Mouse (Mus musculus): Measurements from ENCODE around the gene 2900026A02Rik. TPM values are rescaled to one million over a fixed set of nuclear protein-coding genes. Genes with fewer than 3 reads are reported as not detected.

Gene 2900026A02Rik
- polyA plus RNA-seq, 1 experiment from 2014 or later = 11.9 TPM

GRCm38 (mm10) chr5:113100422-113100821 is 120.6 kb downstream of the 2900026A02Rik start:
- Histone ChIP-seq H3K9ac (no peak overlapping the region), H3K4me1 (peaks cover 12% of the 10 kb centered on the region; the same call in 1 of the 2 replicates), H3K27me3 (no peaks in the 10 kb centered on the region), H3K4me2 (no peak overlapping the region), H3K36me3 (0 out of 2 replicates have a peak, but pooled peaks cover 10% of the 10 kb centered on the region), H3K27ac (no peak overlapping the region), H3K9me3 (no peaks in the 10 kb centered on the region), H3K4me3 (no peak overlapping the region)
- 64% methylated on average over 11 of the region's 11 CpGs for WGBS
- ATAC-seq (ENCODE audit: borderline replicate concordance, extremely low read depth, low FRiP score, low TSS enrichment) = no peak

- ATAC-seq (ENCODE audit: borderline replicate concordance, extremely low read depth, low FRiP score, low TSS enrichment) = no peak
- no peak overlapping the region for H3K4me2 ChIP-seq
Measured at GRCm38 (mm10) chr5:113099546-113099945, 121.5 kb downstream of the 2900026A02Rik start.

GRCm38 (mm10) chr5:113097551-113097950 is 123.5 kb downstream of the 2900026A02Rik start:
- 86% methylated on average over 17 of the region's 17 CpGs for WGBS
- ATAC-seq (ENCODE audit: borderline replicate concordance, extremely low read depth, low FRiP score, low TSS enrichment) = no peak
- H3K9me3 ChIP-seq = no peaks in the 10 kb centered on the region
- H3K27ac ChIP-seq = no peak overlapping the region
- H3K27me3 ChIP-seq = no peaks in the 10 kb centered on the region
- no peak overlapping the region for H3K4me2 ChIP-seq
- peaks cover 10% of the 10 kb centered on the region; the same call in 1 of the 2 replicates for H3K36me3 ChIP-seq
- H3K4me1 ChIP-seq = peaks cover 12% of the 10 kb centered on the region; the same call in 1 of the 2 replicates
- no peak overlapping the region for H3K4me3 ChIP-seq
- no peak overlapping the region for H3K9ac ChIP-seq

More at GRCm38 (mm10) chr5:113099546-113099945, 121.5 kb downstream of the 2900026A02Rik start:
- 8% methylated on average over 1 of the region's 1 CpGs for WGBS
- H3K27me3 ChIP-seq = no peaks in the 10 kb centered on the region
- no peak overlapping the region for H3K4me3 ChIP-seq
- H3K27ac ChIP-seq = no peak overlapping the region
- no peak overlapping the region for H3K9ac ChIP-seq
- peaks cover 12% of the 10 kb centered on the region; the same call in 1 of the 2 replicates for H3K4me1 ChIP-seq
- H3K9me3 ChIP-seq = no peaks in the 10 kb centered on the region
- H3K36me3 ChIP-seq = peaks cover 10% of the 10 kb centered on the region; the same call in 1 of the 2 replicates

GRCm38 (mm10) chr5:113095456-113095855 is 125.6 kb downstream of the 2900026A02Rik start:
- Histone ChIP-seq H3K9ac (no peak overlapping the region), H3K4me3 (no peak overlapping the region), H3K27me3 (no peaks in the 10 kb centered on the region), H3K4me1 (peaks cover 9% of the 10 kb centered on the region; the same call in 1 of the 2 replicates), H3K9me3 (no peaks in the 10 kb centered on the region), H3K27ac (no peak overlapping the region), H3K4me2 (no peak overlapping the region), H3K36me3 (peaks cover 19% of the 10 kb centered on the region; the same call in 1 of the 2 replicates)
- ATAC-seq (ENCODE audit: borderline replicate concordance, extremely low read depth, low FRiP score, low TSS enrichment) = no peak; the same call in 1 of the 2 replicates
- WGBS = 62% methylated on average over 18 of the region's 18 CpGs

- Histone ChIP-seq H3K9me3 (no peaks in the 10 kb centered on the region), H3K27me3 (no peaks in the 10 kb centered on the region), H3K27ac (no peak overlapping the region), H3K4me2 (no peak overlapping the region), H3K36me3 (peaks cover 29% of the 10 kb centered on the region), H3K4me1 (peaks cover 7% of the 10 kb centered on the region; the same call in 1 of the 2 replicates), H3K9ac (no peak overlapping the region), H3K4me3 (no peak overlapping the region)
- 70% methylated on average over 7 of the region's 7 CpGs for WGBS
- ATAC-seq (ENCODE audit: borderline replicate concordance, extremely low read depth, low FRiP score, low TSS enrichment) = no peak
Measured at GRCm38 (mm10) chr5:113092406-113092805, 128.6 kb downstream of the 2900026A02Rik start.

- H3K4me2 ChIP-seq = no peak overlapping the region
- no peak overlapping the region for H3K4me3 ChIP-seq
- ATAC-seq (ENCODE audit: borderline replicate concordance, extremely low read depth, low FRiP score, low TSS enrichment) = no peak
- H3K27ac ChIP-seq = no peak overlapping the region
- 55% methylated on average over 5 of the region's 5 CpGs for WGBS
- H3K9ac ChIP-seq = no peak overlapping the region
- H3K27me3 ChIP-seq = no peaks in the 10 kb centered on the region
- peaks cover 4% of the 10 kb centered on the region; the same call in 1 of the 2 replicates for H3K4me1 ChIP-seq
- no peaks in the 10 kb centered on the region for H3K9me3 ChIP-seq
- H3K36me3 ChIP-seq = peaks cover 25% of the 10 kb centered on the region
Measured at GRCm38 (mm10) chr5:113091162-113091561, 129.9 kb downstream of the 2900026A02Rik start.

GRCm38 (mm10) chr5:113090750-113091149 is 130.3 kb downstream of the 2900026A02Rik start:
- H3K36me3 ChIP-seq = peaks cover 25% of the 10 kb centered on the region
- no peak overlapping the region for H3K4me2 ChIP-seq
- WGBS = 79% methylated on average over 11 of the region's 11 CpGs
- no peak overlapping the region for H3K9ac ChIP-seq
- H3K27ac ChIP-seq = no peak overlapping the region
- no peaks in the 10 kb centered on the region for H3K27me3 ChIP-seq
- H3K9me3 ChIP-seq = no peaks in the 10 kb centered on the region
- no peak overlapping the region for H3K4me3 ChIP-seq
- no peak for ATAC-seq (ENCODE audit: borderline replicate concordance, extremely low read depth, low FRiP score, low TSS enrichment)
- H3K4me1 ChIP-seq = peaks cover under 1% of the 10 kb centered on the region; the same call in 1 of the 2 replicates

- H3K27me3 ChIP-seq = no peaks in the 10 kb centered on the region
- no peak overlapping the region for H3K9ac ChIP-seq
- ATAC-seq (ENCODE audit: borderline replicate concordance, extremely low read depth, low FRiP score, low TSS enrichment) = no peak
- WGBS = 83% methylated on average over 24 of the region's 24 CpGs
- H3K4me3 ChIP-seq = no peak overlapping the region
- H3K36me3 ChIP-seq = peaks cover 25% of the 10 kb centered on the region
- no peaks in the 10 kb centered on the region for H3K4me1 ChIP-seq
- no peaks in the 10 kb centered on the region for H3K9me3 ChIP-seq
- no peak overlapping the region for H3K4me2 ChIP-seq
- no peak overlapping the region for H3K27ac ChIP-seq
Measured at GRCm38 (mm10) chr5:113090077-113090690, 130.9 kb downstream of the 2900026A02Rik start.

GRCm38 (mm10) chr5:113087465-113087864 is 133.6 kb downstream of the 2900026A02Rik start:
- H3K9ac ChIP-seq = no peak overlapping the region
- no peak overlapping the region for H3K4me3 ChIP-seq
- no peak overlapping the region for H3K27ac ChIP-seq
- H3K36me3 ChIP-seq = peaks cover 25% of the 10 kb centered on the region
- H3K4me1 ChIP-seq = 0 out of 2 replicates have a peak, but pooled peaks cover 3% of the 10 kb centered on the region
- no peaks in the 10 kb centered on the region for H3K27me3 ChIP-seq
- no peak for ATAC-seq (ENCODE audit: borderline replicate concordance, extremely low read depth, low FRiP score, low TSS enrichment)
- H3K4me2 ChIP-seq = no peak overlapping the region
- no peaks in the 10 kb centered on the region for H3K9me3 ChIP-seq
- WGBS = 73% methylated on average over 2 of the region's 2 CpGs

- H3K9me3 ChIP-seq = no peaks in the 10 kb centered on the region
- no peaks in the 10 kb centered on the region for H3K27me3 ChIP-seq
- H3K4me3 ChIP-seq = no peak overlapping the region
- 0 out of 2 replicates have a peak, but pooled peaks cover 3% of the 10 kb centered on the region for H3K4me1 ChIP-seq
- H3K27ac ChIP-seq = no peak overlapping the region
- no peak for ATAC-seq (ENCODE audit: borderline replicate concordance, extremely low read depth, low FRiP score, low TSS enrichment)
- 45% methylated on average over 4 of the region's 4 CpGs for WGBS
- no peak overlapping the region for H3K9ac ChIP-seq
- H3K4me2 ChIP-seq = no peak overlapping the region
- H3K36me3 ChIP-seq = peaks cover 21% of the 10 kb centered on the region
Measured at GRCm38 (mm10) chr5:113086990-113087389, 134.0 kb downstream of the 2900026A02Rik start.

- WGBS = 64% methylated on average over 12 of the region's 12 CpGs
- ATAC-seq (ENCODE audit: borderline replicate concordance, extremely low read depth, low FRiP score, low TSS enrichment) = no peak
Measured at GRCm38 (mm10) chr5:113086439-113086838, 134.6 kb downstream of the 2900026A02Rik start.

GRCm38 (mm10) chr5:113085931-113086330 is 135.1 kb downstream of the 2900026A02Rik start:
- H3K4me2 ChIP-seq = no peak overlapping the region

More at GRCm38 (mm10) chr5:113086439-113086838, 134.6 kb downstream of the 2900026A02Rik start:
- H3K9me3 ChIP-seq = no peaks in the 10 kb centered on the region
- 0 out of 2 replicates have a peak, but pooled peaks cover 3% of the 10 kb centered on the region for H3K4me1 ChIP-seq
- H3K4me3 ChIP-seq = no peak overlapping the region
- H3K27me3 ChIP-seq = no peaks in the 10 kb centered on the region
- no peak overlapping the region for H3K4me2 ChIP-seq
- H3K9ac ChIP-seq = no peak overlapping the region
- H3K27ac ChIP-seq = no peak overlapping the region
- H3K36me3 ChIP-seq = peaks cover 18% of the 10 kb centered on the region

More at GRCm38 (mm10) chr5:113085931-113086330, 135.1 kb downstream of the 2900026A02Rik start:
- Histone ChIP-seq H3K36me3 (peaks cover 16% of the 10 kb centered on the region), H3K9me3 (no peaks in the 10 kb centered on the region), H3K4me1 (0 out of 2 replicates have a peak, but pooled peaks cover 3% of the 10 kb centered on the region), H3K27me3 (no peaks in the 10 kb centered on the region), H3K27ac (no peak overlapping the region), H3K9ac (no peak overlapping the region), H3K4me3 (no peak overlapping the region)
- 65% methylated on average over 2 of the region's 2 CpGs for WGBS
- ATAC-seq (ENCODE audit: borderline replicate concordance, extremely low read depth, low FRiP score, low TSS enrichment) = no peak

Data from lung, embryonic 15.5 days (tissue).